Mouse (Mus musculus) heart, adult 8-10 months (tissue): ENCODE results near the gene Ncs1. TPM values are rescaled to one million over a fixed set of nuclear protein-coding genes. Genes with fewer than 3 reads are reported as not detected.

Experiments used
- DNase-seq: peaks from one replicate; pipeline ENCODE4 v3.0.0; 2022; ENCODE audit warnings: low spot score
- total RNA-seq, 4 experiments: library from RNA; stranded (reverse); gene quantifications; 2 replicates each; pipeline ENCODE4 v1.2.4; 2022

The Ncs1 gene
- total RNA-seq, 4 experiments from 2014 or later, result 10.0 to 16.2 (median 14.1) TPM

GRCm38 (mm10) chr2:31244216-31244615, 1.4 kb upstream of the Ncs1 start:
- DNase-seq, result no peak

DNA sequence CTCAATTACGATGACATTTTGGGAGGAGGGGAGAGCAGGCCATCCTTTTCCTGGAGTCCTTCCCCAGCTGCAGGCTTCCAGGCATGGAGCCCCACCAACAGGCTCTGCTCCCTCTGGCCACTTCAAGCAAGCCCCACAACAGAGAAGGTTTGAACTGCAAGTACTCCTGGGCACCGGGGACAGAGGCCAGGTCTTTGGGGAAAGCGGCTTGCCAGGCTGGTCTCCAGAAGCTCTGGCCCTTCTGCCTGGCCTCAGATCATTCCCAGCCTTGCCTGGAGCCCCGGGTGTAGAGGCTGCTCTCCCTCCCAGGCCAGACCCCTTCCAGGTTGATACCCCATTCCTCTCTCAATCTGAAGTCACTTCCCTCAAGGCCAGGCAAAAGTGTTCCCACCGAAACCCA, 572 bp upstream of the Ncs1 start:
- DNase-seq, result no peak

- DNase-seq, result no peak
These were observed 788 bp downstream of the Ncs1 start for GRCm38 (mm10) chr2:31246251-31246971.

- DNase-seq, result no peak
These were observed 3.2 kb downstream of the Ncs1 start for GRCm38 (mm10) chr2:31248856-31249255.

DNA sequence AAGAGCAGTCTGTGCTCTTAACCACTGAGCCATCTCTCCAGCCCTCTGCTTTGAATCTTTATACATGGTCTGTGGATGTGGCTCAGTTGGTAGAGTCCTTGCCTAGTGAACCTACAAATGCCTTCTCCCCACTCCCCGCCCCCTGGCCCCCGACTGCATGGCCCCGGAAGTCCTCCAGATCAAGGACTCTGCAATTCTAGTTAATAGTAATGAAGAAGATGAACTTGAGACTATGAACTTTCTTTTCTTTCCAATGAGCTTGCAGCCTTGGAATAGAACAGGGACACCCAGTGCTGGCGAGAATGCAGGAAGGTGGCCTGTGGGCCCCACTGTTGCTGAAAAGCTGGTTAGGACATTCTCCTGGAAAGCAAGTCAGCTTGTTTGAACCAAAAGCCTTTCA, 6.5 kb downstream of the Ncs1 start:
- DNase-seq, result no peak

DNA sequence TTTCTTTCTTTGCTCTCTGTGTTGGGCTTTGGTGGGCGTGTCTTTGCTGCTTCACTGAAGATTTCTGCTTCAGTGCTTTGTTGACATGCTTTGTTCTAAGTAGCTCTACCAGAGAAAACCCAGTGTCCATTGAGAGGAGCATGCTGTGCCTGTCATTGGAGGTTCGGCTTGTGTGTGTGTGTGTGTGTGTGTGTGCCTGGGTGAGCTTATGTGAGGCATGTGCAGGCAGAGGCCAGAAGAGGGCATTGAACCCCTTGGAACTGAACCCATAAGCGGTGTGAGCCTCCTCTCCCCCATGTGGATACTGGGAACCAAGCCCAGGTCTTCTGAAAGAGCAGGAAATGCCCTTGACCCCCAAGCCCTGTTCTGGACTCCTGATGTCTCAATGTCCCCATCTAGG, 7.8 kb downstream of the Ncs1 start:
- no peak for DNase-seq

GRCm38 (mm10) chr2:31254806-31255205, 9.2 kb downstream of the Ncs1 start:
- DNase-seq, result no peak

GRCm38 (mm10) chr2:31255952-31256938, 10.6 kb downstream of the Ncs1 start:
- peak; percentile 48 for DNase-seq

DNA sequence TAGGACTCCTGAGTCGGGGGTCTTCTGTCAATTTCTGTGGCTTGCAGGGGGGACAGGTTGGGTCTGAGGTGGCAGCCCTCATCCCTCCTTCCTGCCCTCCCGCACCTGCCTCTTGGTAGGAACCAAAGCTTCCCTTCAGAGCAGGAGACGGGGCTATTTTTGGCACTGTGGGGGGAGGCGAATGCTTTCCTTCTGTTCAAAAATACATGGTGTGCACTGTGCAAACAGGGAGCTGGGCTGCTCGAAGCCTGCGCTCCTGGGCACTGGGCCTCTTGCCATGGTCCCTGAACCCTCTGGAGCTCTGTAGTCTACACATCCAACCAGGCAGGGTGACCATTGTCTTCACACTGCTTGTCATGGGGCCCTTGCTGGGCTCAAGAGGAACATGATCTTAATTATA, 11.5 kb downstream of the Ncs1 start:
- no peak for DNase-seq

GRCm38 (mm10) chr2:31258609-31259366, 13.2 kb downstream of the Ncs1 start:
- DNase-seq, result peak; percentile 80

- no peak for DNase-seq
These were observed 13.8 kb downstream of the Ncs1 start for GRCm38 (mm10) chr2:31259367-31259920.

- DNase-seq, result no peak
These were observed 14.9 kb downstream of the Ncs1 start for GRCm38 (mm10) chr2:31260549-31260948.

DNA sequence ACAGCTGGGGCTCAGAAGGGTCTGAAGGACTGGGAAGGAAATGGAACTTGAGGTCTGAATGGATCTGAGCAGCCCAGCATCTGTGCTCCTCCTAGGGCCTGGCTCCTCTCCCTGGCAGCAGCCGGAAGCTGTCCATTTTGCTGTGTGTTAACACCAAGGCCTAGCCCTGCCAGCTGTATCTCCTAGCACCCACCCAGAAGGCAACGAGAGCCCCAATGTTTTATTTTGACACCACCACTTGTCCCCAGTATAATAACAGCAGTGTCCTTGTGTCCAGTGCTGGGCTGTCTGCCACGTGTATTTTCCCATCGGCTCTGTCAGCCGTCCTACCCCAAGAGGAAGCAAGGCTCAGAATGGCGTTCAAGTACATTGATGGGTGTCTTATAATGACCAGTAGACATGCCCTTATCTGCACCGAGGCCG, 17.4 kb downstream of the Ncs1 start:
- DNase-seq, result no peak

- peak; percentile 59 for DNase-seq
These were observed 18.2 kb downstream of the Ncs1 start for GRCm38 (mm10) chr2:31263746-31264378.

DNA sequence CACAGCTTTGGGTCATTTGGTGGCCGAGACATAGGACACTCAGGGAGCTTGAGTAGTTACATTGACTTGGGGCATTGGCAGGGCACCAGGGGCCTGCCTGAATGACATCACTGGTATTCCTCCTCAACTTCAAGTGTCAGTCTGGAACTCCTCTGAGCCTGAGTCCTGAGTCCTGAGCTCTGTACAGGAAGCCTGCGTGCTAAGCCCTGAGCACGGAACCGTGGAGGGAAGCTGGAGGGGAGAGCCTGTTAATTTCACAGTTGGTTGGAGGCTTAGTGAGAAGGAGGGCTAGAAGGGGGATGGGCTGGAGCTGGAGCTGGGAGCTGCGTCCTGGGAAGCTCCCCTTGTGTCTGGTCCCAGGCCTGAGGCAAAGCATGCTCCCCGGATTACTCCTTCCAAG, 21.8 kb downstream of the Ncs1 start:
- no peak for DNase-seq

GRCm38 (mm10) chr2:31268631-31269030, 23.0 kb downstream of the Ncs1 start:
- DNase-seq, result no peak

DNA sequence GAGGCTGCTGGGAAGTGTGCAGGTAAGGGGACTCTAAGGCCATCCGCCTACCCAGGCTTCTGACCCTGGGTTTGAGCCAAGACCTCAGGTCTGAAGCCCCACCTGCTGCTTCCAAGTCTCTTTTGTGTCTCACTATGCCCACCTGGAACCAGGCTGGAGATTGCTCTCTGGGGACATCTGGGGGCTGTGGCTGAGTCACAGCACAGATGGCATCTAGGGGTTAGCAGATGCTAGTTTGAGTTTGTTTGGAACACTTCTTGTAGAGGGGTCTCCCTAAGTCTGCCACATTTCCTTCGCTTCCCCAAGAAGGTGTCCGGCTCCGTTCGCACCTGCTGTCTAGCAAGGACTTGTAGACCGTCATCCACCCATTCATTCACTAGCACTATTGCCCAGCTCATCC, 23.6 kb downstream of the Ncs1 start:
- DNase-seq, result no peak

- DNase-seq, result no peak
These were observed 24.2 kb downstream of the Ncs1 start for GRCm38 (mm10) chr2:31269847-31270246.

DNA sequence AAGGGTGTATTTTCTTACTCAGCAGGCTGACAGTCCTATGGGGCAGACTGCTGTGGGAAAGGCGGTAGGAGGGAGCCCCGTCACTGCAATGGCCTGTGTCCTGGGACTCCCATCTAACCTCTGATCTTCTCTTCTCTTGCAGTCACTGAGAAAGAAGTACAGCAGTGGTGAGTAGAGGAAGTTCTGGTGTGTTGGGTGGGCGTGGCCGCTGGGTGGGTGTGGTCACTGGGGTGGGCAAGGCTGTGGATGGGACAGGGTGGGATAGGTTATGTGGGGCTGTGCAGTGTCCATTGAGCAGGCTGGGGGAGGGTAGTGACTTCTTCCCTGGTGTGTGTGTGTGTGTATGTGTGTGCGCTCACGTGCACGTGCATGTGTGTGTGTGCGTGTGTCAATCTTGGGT, 24.8 kb downstream of the Ncs1 start:
- no peak for DNase-seq

GRCm38 (mm10) chr2:31271071-31271470, 25.4 kb downstream of the Ncs1 start:
- no peak for DNase-seq

GRCm38 (mm10) chr2:31274993-31275392, 29.4 kb downstream of the Ncs1 start:
- DNase-seq, result no peak
